In the genomic region with DNA sequence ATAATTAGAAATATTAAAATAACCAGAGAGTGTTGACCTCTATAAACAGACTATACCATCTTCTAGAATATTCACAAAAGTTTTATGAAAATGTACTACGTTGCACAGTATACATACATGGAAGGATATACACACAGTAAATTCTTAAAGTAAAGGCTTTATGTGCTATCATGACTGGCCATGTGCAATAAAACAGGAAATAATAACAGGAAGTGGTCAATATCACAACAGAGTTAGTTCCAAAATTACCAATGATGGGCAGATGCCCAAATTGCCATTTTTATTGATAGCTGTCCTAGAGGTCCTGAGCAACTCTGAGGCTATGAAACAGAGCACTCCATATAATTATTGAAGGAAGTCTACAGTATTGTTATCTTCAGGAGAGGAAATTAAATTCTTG, we compare ENCODE assay signal across 28 mouse cellular contexts.
"Had no signal": no experiment of that assay in that cellular context is flagged by ENCODE, and none has a peak within 500 bp of the region (broad histone marks: within the 10 kb centered on the region; RNA-seq: fewer than 3 reads in every experiment).

No protein-coding gene starts in this region.

- H3K9ac ChIP-seq: embryonic facial prominence, embryonic 12.5 days; embryonic facial prominence, embryonic 13.5 days; embryonic facial prominence, embryonic 15.5 days; forebrain, embryonic 12.5 days; forebrain, embryonic 13.5 days; forebrain, embryonic 15.5 days; forebrain, postnatal 0 days had no signal

- H3K27ac ChIP-seq: embryonic facial prominence, embryonic 10.5 days; embryonic facial prominence, embryonic 12.5 days; embryonic facial prominence, embryonic 13.5 days; embryonic facial prominence, embryonic 15.5 days; forebrain, embryonic 10.5 days; forebrain, embryonic 12.5 days; forebrain, embryonic 13.5 days; forebrain, embryonic 15.5 days; gastrocnemius, adult 2 months; heart, adult 2 months had no signal

- H3K27me3 ChIP-seq: embryonic facial prominence, embryonic 12.5 days; embryonic facial prominence, embryonic 13.5 days; embryonic facial prominence, embryonic 15.5 days; forebrain, embryonic 12.5 days; forebrain, embryonic 13.5 days; forebrain, embryonic 15.5 days had no signal

- H3K36me3 ChIP-seq: embryonic facial prominence, embryonic 10.5 days; embryonic facial prominence, embryonic 12.5 days; embryonic facial prominence, embryonic 13.5 days; embryonic facial prominence, embryonic 15.5 days; forebrain, embryonic 10.5 days; forebrain, embryonic 12.5 days; forebrain, embryonic 15.5 days had no signal

- ATAC-seq: forebrain, embryonic 13.5 days; forebrain, embryonic 14.5 days; forebrain, embryonic 15.5 days; forebrain, embryonic 16.5 days; forebrain, postnatal 0 days had no signal

- DNase-seq: cerebellum, adult 8-10 months; cerebellum, adult 9-10 months; cerebellum, adult 9-11 months; cerebellum, postnatal 10 days; cerebellum, postnatal 14 days; cerebellum, postnatal 25 days; cerebellum, postnatal 36 days; embryo, embryonic 11 days; forebrain, postnatal 0 days; gastrocnemius, adult 2 months; gastrocnemius, postnatal 10 days; gastrocnemius, postnatal 14 days; gastrocnemius, postnatal 25 days; gastrocnemius, postnatal 36 days; heart, adult 11 months; heart, adult 18-20 months; heart, adult 2 months had no signal

- H3K9me3 ChIP-seq: embryonic facial prominence, embryonic 10.5 days; embryonic facial prominence, embryonic 12.5 days; embryonic facial prominence, embryonic 13.5 days; embryonic facial prominence, embryonic 15.5 days; forebrain, embryonic 10.5 days; forebrain, embryonic 12.5 days; forebrain, embryonic 13.5 days; forebrain, embryonic 15.5 days had no signal

- H3K4me3 ChIP-seq: embryonic facial prominence, embryonic 10.5 days; embryonic facial prominence, embryonic 12.5 days; embryonic facial prominence, embryonic 13.5 days; embryonic facial prominence, embryonic 15.5 days; erythroblast, embryonic 14.5 days; forebrain, embryonic 10.5 days; forebrain, embryonic 12.5 days; forebrain, embryonic 13.5 days; forebrain, embryonic 15.5 days; gastrocnemius, adult 2 months; heart, adult 2 months had no signal

- H3K4me2 ChIP-seq: embryonic facial prominence, embryonic 12.5 days; embryonic facial prominence, embryonic 13.5 days; embryonic facial prominence, embryonic 15.5 days; forebrain, embryonic 12.5 days; forebrain, embryonic 13.5 days; forebrain, embryonic 15.5 days had no signal
